Mouse (Mus musculus) myocyte (in vitro differentiated cells): ENCODE measurements around the gene Gdf15.

ENCODE experiments used
- MAX ChIP-seq: IDR thresholded peaks from one replicate; pipeline ENCODE4 v1.6.1; 2011; ENCODE audit warnings: low read depth, mild to moderate bottlenecking, control low read depth
- TCF12 ChIP-seq: IDR thresholded peaks from one replicate; pipeline ENCODE4 v1.6.1; 2011; ENCODE audit warnings: mild to moderate bottlenecking, control low read depth; ENCODE audit not compliant: poor library complexity, insufficient read depth, severe bottlenecking

GRCm38 (mm10) chr8:70679404-70679803 lies 47.1 kb upstream of the Gdf15 start:
- TF ChIP-seq MAX (no peak), TCF12 (no peak)
